Mouse (Mus musculus) forebrain, embryonic 16.5 days (tissue): ENCODE results near the gene Rpl36al. TPM values are rescaled to one million over a fixed set of nuclear protein-coding genes. Genes with fewer than 3 reads are reported as not detected.
A peak's percentile ranks its signal among the peaks of the same experiment; 100 is the strongest.

Experiments used
- ATAC-seq: fragments of 200-750 bp; cut with Nextera tagmentation; 2 replicates; pipeline ENCODE4 v1.8.0; 2017; ENCODE audit warnings: mild to moderate bottlenecking, moderate library complexity
- H3K27ac ChIP-seq: fragments of 300-500 bp; sonication (generic); 2 replicates; pipeline ENCODE4 v1.5.1; 2014; ENCODE audit warnings: low read length, control low read depth
- H3K27me3 ChIP-seq: fragments of 300-500 bp; sonication (generic); replicated peaks from 2 replicates; pipeline ENCODE4 v1.6.1; 2014; ENCODE audit warnings: low read length; ENCODE audit not compliant: control insufficient read depth, insufficient read depth
- H3K36me3 ChIP-seq: fragments of 300-500 bp; sonication (generic); 2 replicates; pipeline ENCODE4 v1.6.1; 2014; ENCODE audit not compliant: control insufficient read depth, insufficient read depth
- H3K4me1 ChIP-seq: fragments of 300-500 bp; sonication (generic); replicated peaks from 2 replicates; pipeline ENCODE4 v1.6.1; 2014; ENCODE audit warnings: low read length; ENCODE audit not compliant: control insufficient read depth, insufficient read depth
- H3K4me2 ChIP-seq: fragments of 300-500 bp; sonication (generic); 2 replicates; pipeline ENCODE4 v1.6.1; 2014; ENCODE audit warnings: mild to moderate bottlenecking, low read length, control low read depth
- H3K4me3 ChIP-seq: fragments of 300-500 bp; sonication (generic); replicated peaks from 2 replicates; pipeline ENCODE4 v1.5.1; 2014; ENCODE audit warnings: mild to moderate bottlenecking, low read length, control low read depth
- H3K9ac ChIP-seq: fragments of 300-500 bp; sonication (generic); replicated peaks from 2 replicates; pipeline ENCODE4 v1.6.1; 2014; ENCODE audit warnings: low read depth, low read length, control low read depth
- H3K9me3 ChIP-seq: fragments of 300-500 bp; sonication (generic); 2 replicates; pipeline ENCODE4 v1.6.1; 2016; ENCODE audit warnings: low read length; ENCODE audit not compliant: control insufficient read depth
- WGBS: fragments of 180-500 bp; shearing (Covaris S2); extraction: QIAGEN DNeasy Blood & Tissue Kit; methylation state at CpG from one replicate; pipeline ENCODE4 v1.1.7; 2014; 5-methylcytosine and 5-hydroxymethylcytosine counted together
- polyA plus RNA-seq: library from polyadenylated mRNA; unstranded; fragments of >200 nt; fragmentation: Nextera tagmentation; extraction: Ambion mirVana; gene quantifications from 2 replicates; pipeline ENCODE4 v1.2.1, GENCODE M21; 2015

The Rpl36al gene
- polyA plus RNA-seq, 1 experiment from 2014 or later: 289 TPM

- WGBS: 82% methylated on average over 5 of the region's 5 CpGs
- ATAC-seq: no peak
- no peaks in the 10 kb centered on the region for H3K9me3 ChIP-seq
Observed at GRCm38 (mm10) chr12:69211057-69211456, 27.2 kb upstream of the Rpl36al start.

DNA sequence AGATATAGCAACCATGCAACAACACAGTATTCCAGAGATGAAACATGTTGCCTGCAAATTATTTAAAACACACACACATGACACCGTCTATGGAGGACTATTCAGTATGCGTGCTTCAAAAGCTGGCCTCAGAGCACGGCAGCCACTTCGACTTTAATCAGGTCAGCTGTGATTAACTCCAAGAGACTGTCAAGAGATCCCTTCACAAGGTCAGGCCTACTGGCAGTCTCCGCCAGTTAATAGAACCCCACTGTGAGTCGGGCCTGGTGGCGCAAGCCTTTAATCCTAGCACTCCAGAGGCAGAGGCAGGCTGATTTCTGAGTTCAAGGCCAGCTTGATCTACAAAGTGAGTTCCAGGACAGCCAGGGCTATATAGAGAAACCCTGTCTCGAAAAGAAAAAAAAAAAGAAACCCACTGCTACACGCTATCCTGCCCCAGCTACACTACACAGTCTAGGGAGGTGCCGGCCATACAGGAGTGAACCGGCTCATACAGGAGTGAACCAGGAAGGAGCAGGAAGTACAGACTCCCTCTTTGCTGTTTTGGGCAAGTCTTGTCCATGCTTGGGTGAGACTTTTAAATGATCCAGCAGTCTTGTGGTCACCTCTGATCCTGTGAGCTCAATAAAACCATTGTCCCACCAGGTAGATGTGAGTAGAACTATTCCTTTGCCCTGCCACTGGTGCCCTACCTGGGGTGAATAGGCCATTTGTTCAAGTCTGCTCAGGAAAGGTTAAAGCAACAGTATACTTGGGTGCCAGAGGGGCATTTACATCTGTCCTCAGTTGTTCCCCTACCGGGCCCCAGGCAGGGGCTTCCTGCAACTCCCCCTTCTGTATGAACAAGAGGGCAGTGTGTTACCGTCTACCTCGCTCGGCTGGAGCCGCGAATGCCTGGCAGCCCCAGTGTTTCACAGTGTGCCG lies 26.4 kb upstream of the Rpl36al start:
- Histone ChIP-seq H3K4me3 (no peak overlapping the region), H3K36me3 (no peaks in the 10 kb centered on the region), H3K4me2 (no peak overlapping the region), H3K4me1 (peaks cover 3% of the 10 kb centered on the region; the same call in 1 of the 2 replicates), H3K9me3 (no peaks in the 10 kb centered on the region), H3K27me3 (no peaks in the 10 kb centered on the region), H3K9ac (no peak overlapping the region), H3K27ac (no peak overlapping the region)
- 85% methylated on average over 18 of the region's 18 CpGs for WGBS
- no peak for ATAC-seq

More at GRCm38 (mm10) chr12:69211057-69211456, 27.2 kb upstream of the Rpl36al start:
- Histone ChIP-seq H3K36me3 (no peaks in the 10 kb centered on the region), H3K27ac (no peak overlapping the region), H3K9ac (no peak overlapping the region), H3K4me1 (peaks cover 7% of the 10 kb centered on the region), H3K4me2 (no peak overlapping the region), H3K4me3 (no peak overlapping the region), H3K27me3 (no peaks in the 10 kb centered on the region)

DNA sequence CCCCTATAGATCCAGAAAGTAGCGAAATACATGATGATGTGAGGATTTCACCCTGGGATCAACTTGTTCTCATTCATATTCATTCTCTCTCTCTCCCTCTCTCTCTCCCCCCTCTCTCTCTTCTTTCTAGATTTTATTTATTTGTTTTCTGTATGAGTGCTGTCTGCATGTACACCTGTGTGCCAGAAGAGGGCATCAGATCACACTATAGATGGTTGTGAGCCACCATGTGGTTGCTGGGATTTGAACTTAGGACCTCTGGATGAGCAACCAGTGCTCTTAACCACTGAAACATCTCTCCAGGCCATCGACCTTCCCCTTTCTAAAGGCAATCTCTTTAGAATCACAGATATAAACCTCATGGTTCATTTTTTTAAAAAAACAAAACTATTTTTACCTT lies 24.6 kb upstream of the Rpl36al start:
- ATAC-seq: no peak
- no peak overlapping the region for H3K9ac ChIP-seq
- no peaks in the 10 kb centered on the region for H3K9me3 ChIP-seq
- no peak overlapping the region for H3K4me2 ChIP-seq
- H3K27me3 ChIP-seq: no peaks in the 10 kb centered on the region
- no peak overlapping the region for H3K27ac ChIP-seq
- H3K4me3 ChIP-seq: no peak overlapping the region
- no peaks in the 10 kb centered on the region for H3K36me3 ChIP-seq
- peaks cover 3% of the 10 kb centered on the region; the same call in 1 of the 2 replicates for H3K4me1 ChIP-seq
- 92% methylated on average over 2 of the region's 2 CpGs for WGBS

DNA sequence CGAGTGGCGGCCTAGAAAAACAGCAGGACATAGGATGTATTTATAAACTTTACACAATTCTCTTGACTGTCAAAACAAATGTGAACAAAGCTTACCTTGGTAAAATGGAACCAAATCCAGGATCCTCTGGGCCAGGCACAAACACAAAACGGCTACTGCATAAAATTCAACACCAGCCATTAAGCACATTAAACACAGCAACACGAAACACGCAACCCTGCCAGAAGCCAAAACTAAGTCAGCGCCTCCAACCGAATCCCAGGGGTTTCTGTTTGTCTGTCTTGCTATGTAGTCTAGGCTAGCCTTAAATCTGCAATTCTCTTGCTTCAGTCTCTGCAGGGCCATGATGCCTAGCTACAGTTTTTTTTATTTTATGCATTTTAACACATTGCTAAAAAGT lies 24.0 kb upstream of the Rpl36al start:
- Histone ChIP-seq H3K27ac (no peak overlapping the region), H3K27me3 (no peaks in the 10 kb centered on the region)
- no peak for ATAC-seq

GRCm38 (mm10) chr12:69207396-69207795 lies 23.5 kb upstream of the Rpl36al start:
- Histone ChIP-seq H3K36me3 (no peaks in the 10 kb centered on the region), H3K9ac (no peak overlapping the region), H3K4me1 (peaks cover 3% of the 10 kb centered on the region; the same call in 1 of the 2 replicates), H3K9me3 (no peaks in the 10 kb centered on the region), H3K4me2 (no peak overlapping the region), H3K27me3 (no peaks in the 10 kb centered on the region), H3K4me3 (no peak overlapping the region), H3K27ac (no peak overlapping the region)
- 97% methylated on average over 8 of the region's 8 CpGs for WGBS
- ATAC-seq: no peak

More for the DNA sequence above, 24.0 kb upstream of the Rpl36al start:
- H3K4me2 ChIP-seq: no peak overlapping the region
- H3K4me3 ChIP-seq: no peak overlapping the region
- 90% methylated on average over 7 of the region's 7 CpGs for WGBS
- no peaks in the 10 kb centered on the region for H3K36me3 ChIP-seq
- no peak overlapping the region for H3K9ac ChIP-seq
- H3K4me1 ChIP-seq: peaks cover 3% of the 10 kb centered on the region; the same call in 1 of the 2 replicates
- H3K9me3 ChIP-seq: no peaks in the 10 kb centered on the region

- Histone ChIP-seq H3K27ac (no peak within 1 kb of the TSS), H3K4me2 (no peak within 1 kb of the TSS), H3K36me3 (0 out of 2 replicates have a peak, but pooled peaks cover 6% of the 10 kb centered on the region), H3K27me3 (no peaks in the 10 kb centered on the region), H3K9ac (no peak within 1 kb of the TSS), H3K9me3 (no peaks in the 10 kb centered on the region), H3K4me1 (peaks cover 3% of the 10 kb centered on the region; the same call in 1 of the 2 replicates), H3K4me3 (no peak within 1 kb of the TSS)
- 0 out of 2 replicates have a peak, but pooled peaks have one; percentile 33 for ATAC-seq
- WGBS: 74% methylated on average over 16 of the region's 16 CpGs
Observed at GRCm38 (mm10) chr12:69204052-69204833, 20.4 kb upstream of the Rpl36al start, which contains the start of gene Gm49384. Gene Gm49384, minus strand, starts transcription at chr12:69204267.

DNA sequence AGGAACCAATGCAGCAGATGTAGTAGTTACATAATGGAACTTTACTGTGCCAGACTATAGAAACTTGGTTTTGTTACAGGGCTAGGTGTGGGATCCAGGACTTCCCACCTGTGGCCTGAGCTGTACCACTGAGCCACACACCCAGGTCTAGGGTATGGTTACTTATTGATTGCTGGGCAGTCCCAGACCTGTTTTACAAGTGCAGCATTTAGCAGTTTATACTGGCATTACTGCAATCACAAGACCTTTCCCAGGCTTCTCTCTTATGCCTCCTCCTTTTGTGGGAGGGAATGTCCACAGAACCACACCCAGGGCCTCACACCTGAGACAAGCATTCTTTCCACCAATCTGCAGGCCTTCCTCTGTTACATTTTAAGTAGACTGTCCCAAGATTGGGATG lies 15.1 kb upstream of the Rpl36al start:
- no peak for ATAC-seq
- Histone ChIP-seq H3K9me3 (no peaks in the 10 kb centered on the region), H3K27ac (no peak overlapping the region), H3K27me3 (no peaks in the 10 kb centered on the region), H3K4me3 (no peak overlapping the region), H3K4me2 (no peak overlapping the region), H3K9ac (no peak overlapping the region), H3K36me3 (0 out of 2 replicates have a peak, but pooled peaks cover 6% of the 10 kb centered on the region), H3K4me1 (peaks cover 23% of the 10 kb centered on the region)

GRCm38 (mm10) chr12:69198164-69198535 lies 14.3 kb upstream of the Rpl36al start, which contains the start of gene Dnaaf2:
Gene Dnaaf2, minus strand, starts transcription at chr12:69198429.
- H3K27ac ChIP-seq: peak within 1 kb of the TSS; percentile 72
- H3K4me3 ChIP-seq: peak within 1 kb of the TSS; percentile 70
- peak within 1 kb of the TSS; percentile 95 for H3K4me2 ChIP-seq
- ATAC-seq: peak; percentile 23
- peak within 1 kb of the TSS; percentile 70 for H3K9ac ChIP-seq
- 0% methylated on average over 18 of the region's 18 CpGs for WGBS
- H3K4me1 ChIP-seq: peaks cover 23% of the 10 kb centered on the region
- 0 out of 2 replicates have a peak, but pooled peaks cover 6% of the 10 kb centered on the region for H3K36me3 ChIP-seq
- no peaks in the 10 kb centered on the region for H3K27me3 ChIP-seq
- no peaks in the 10 kb centered on the region for H3K9me3 ChIP-seq
